In genomic region chr10:76733677-76734068, GRCm38 (mm10) we compare ENCODE assay signal across 8 mouse cellular contexts. TPM values are rescaled to one million over a fixed set of nuclear protein-coding genes. Genes with fewer than 3 reads are reported as not detected.
A peak's percentile ranks its signal among the peaks of the same experiment; 100 is the strongest.
DNase-seq lines count a peak whose midpoint lies in the region; ATAC-seq and TF ChIP-seq lines count a peak whose summit lies in the region.

No protein-coding gene starts in this region.

- H3K27ac ChIP-seq in heart, embryonic 16.5 days (ENCODE audit: low read length), result peak overlapping the region; percentile 76
- H3K27ac ChIP-seq in ES-E14 (ENCODE audit: insufficient read depth, low read depth, low read length, poor library complexity, severe bottlenecking), result no peak overlapping the region
- no peak overlapping the region for H3K27ac ChIP-seq in forebrain, embryonic 16.5 days (ENCODE audit: low read length)
- 0 out of 2 replicates have a peak overlapping the region, but pooled peaks have one; percentile 53 for H3K27ac ChIP-seq in midbrain, embryonic 10.5 days (replicated peaks)

- H3K36me3 ChIP-seq in heart, embryonic 16.5 days (ENCODE audit: control insufficient read depth, insufficient read depth), result no peaks in the 10 kb centered on the region
- H3K36me3 ChIP-seq in ES-E14 (ENCODE audit: control insufficient read depth, insufficient read depth, low read length, poor library complexity, severe bottlenecking), result no peaks in the 10 kb centered on the region
- no peaks in the 10 kb centered on the region for H3K36me3 ChIP-seq in forebrain, embryonic 16.5 days (ENCODE audit: control insufficient read depth, insufficient read depth)
- no peaks in the 10 kb centered on the region for H3K36me3 ChIP-seq in midbrain, embryonic 10.5 days

- DNase-seq in heart, postnatal 4 days, result no peak
- DNase-seq in ES-E14 (ENCODE audit: low read depth, low spot score), result no peak
- peak; percentile 13 for DNase-seq in midbrain, embryonic 10.5 days (ENCODE audit: low spot score)
- DNase-seq in cerebellum, adult 11 months, result no peak
- no peak for DNase-seq in cerebellum, adult 9-11 months
- no peak for DNase-seq in cerebellum, adult 9-10 months

- 22% methylated on average over 3 of the region's 3 CpGs for WGBS in heart, embryonic 16.5 days
- WGBS in forebrain, embryonic 16.5 days, result 39% methylated on average over 3 of the region's 3 CpGs
- 32% methylated on average over 3 of the region's 3 CpGs for WGBS in midbrain, embryonic 10.5 days

- in situ Hi-C loops in ES-E14 (cut with MboI; ENCODE audit: low sequenced_read_pairs in 2 of 2, unreplicated experiment in 2 of 2), result loop anchor here (5.0 to 10.0 kb wide), 2 partner anchors 179 to 181 kb away; no protein-coding TSS in a partner anchor

- no peaks in the 10 kb centered on the region for H3K9me3 ChIP-seq in heart, embryonic 16.5 days (replicated peaks; ENCODE audit: control insufficient read depth, low read length)
- H3K9me3 ChIP-seq in ES-E14 (ENCODE audit: control insufficient read depth, insufficient read depth, low read depth, low read length), result no peaks in the 10 kb centered on the region
- H3K9me3 ChIP-seq in forebrain, embryonic 16.5 days (ENCODE audit: control insufficient read depth, low read length), result no peaks in the 10 kb centered on the region
- no peaks in the 10 kb centered on the region for H3K9me3 ChIP-seq in midbrain, embryonic 10.5 days (replicated peaks)

- peaks cover 16% of the 10 kb centered on the region for H3K4me1 ChIP-seq in heart, embryonic 16.5 days (ENCODE audit: control insufficient read depth, insufficient read depth, low read length)
- peaks cover 0 to 13% of the 10 kb centered on the region in 2 experiments; a peak in 2 of 4 replicates for H3K4me1 ChIP-seq in ES-E14 (ENCODE audit: control insufficient read depth in 2 of 2, insufficient read depth in 2 of 2, low read length in 2 of 2, poor library complexity in 1 of 2)
- peaks cover 5% of the 10 kb centered on the region for H3K4me1 ChIP-seq in forebrain, embryonic 16.5 days (replicated peaks; ENCODE audit: control insufficient read depth, insufficient read depth, low read length)
- peaks cover 23% of the 10 kb centered on the region for H3K4me1 ChIP-seq in midbrain, embryonic 10.5 days

- no peak for ATAC-seq in heart, embryonic 16.5 days (replicated peaks; ENCODE audit: extremely low read depth, insufficient read depth, low FRiP score)
- peak; percentile 31 for ATAC-seq in forebrain, embryonic 16.5 days

- H3K27me3 ChIP-seq in heart, embryonic 16.5 days (ENCODE audit: control insufficient read depth, insufficient read depth, low read length), result no peaks in the 10 kb centered on the region
- no peaks in the 10 kb centered on the region for H3K27me3 ChIP-seq in forebrain, embryonic 16.5 days (replicated peaks; ENCODE audit: control insufficient read depth, insufficient read depth, low read length)
- peaks cover 7% of the 10 kb centered on the region; the same call in 1 of the 2 replicates for H3K27me3 ChIP-seq in midbrain, embryonic 10.5 days (ENCODE audit: low read depth, poor library complexity, severe bottlenecking)

- no peak overlapping the region for H3K4me3 ChIP-seq in heart, embryonic 16.5 days (ENCODE audit: low read length)
- peak overlapping the region; percentile 31 to 67; a peak in 3 of 4 replicates for H3K4me3 ChIP-seq in ES-E14 (ENCODE audit: insufficient read depth in 1 of 2, low read depth in 1 of 2, low read length in 2 of 2, poor library complexity in 1 of 2, severe bottlenecking in 1 of 2)
- H3K4me3 ChIP-seq in forebrain, embryonic 16.5 days (replicated peaks; ENCODE audit: low read length), result no peak overlapping the region
- peak overlapping the region; percentile 7 for H3K4me3 ChIP-seq in midbrain, embryonic 10.5 days

- H3K4me2 ChIP-seq in heart, embryonic 16.5 days (ENCODE audit: low read depth, low read length), result peak overlapping the region; percentile 36; the same call in 1 of the 2 replicates
- peak overlapping the region; percentile 25 for H3K4me2 ChIP-seq in forebrain, embryonic 16.5 days (ENCODE audit: low read length)

- peak overlapping the region; percentile 53 for H3K9ac ChIP-seq in heart, embryonic 16.5 days (ENCODE audit: low read length)
- H3K9ac ChIP-seq in ES-E14 (ENCODE audit: insufficient read depth, low read depth, low read length, poor library complexity, severe bottlenecking), result 0 out of 2 replicates have a peak overlapping the region, but pooled peaks have one; percentile 6
- no peak overlapping the region for H3K9ac ChIP-seq in forebrain, embryonic 16.5 days (replicated peaks; ENCODE audit: low read depth, low read length)

TF ChIP-seq in ES-E14, 5 proteins besides CTCF, POLR2A, EP300 and RAD21:
- TF ChIP-seq CHD2 (IDR thresholded peaks at IDR 0.05; ENCODE audit: low read depth, low read length) (no peak), MAFK (IDR thresholded peaks at IDR 0.05; ENCODE audit: insufficient read depth, low read depth, low read length) (no peak), ZNF384 (IDR thresholded peaks at IDR 0.05; ENCODE audit: low read depth, low read length) (no peak), ZC3H11A (IDR thresholded peaks at IDR 0.05; ENCODE audit: borderline replicate concordance, low read depth, low read length) (no peak), HCFC1 (IDR thresholded peaks at IDR 0.05; ENCODE audit: borderline replicate concordance, insufficient read depth, low read length) (no peak)
TF ChIP-seq in ES-E14: peak in this region for 0.

RNA-seq across cellular contexts. Expression of gene Col6a1, which starts 7.7 kb away (rescaled TPM):
- 105 and 125 TPM in 2 replicates for polyA plus RNA-seq in heart, embryonic 16.5 days (2015; fragmentation: Nextera tagmentation; extraction: Ambion mirVana)
- 100 to 1,000 TPM; 153 to 163 TPM for total RNA-seq in heart, postnatal 4 days (2021)
- 1.5 and 4.9 TPM in 2 replicates for total RNA-seq in ES-E14 (2012; rRNA removed)
- polyA plus RNA-seq in forebrain, embryonic 16.5 days (2015; fragmentation: Nextera tagmentation; extraction: Ambion mirVana), result 10.3 and 19.1 TPM in 2 replicates
- 8.0 and 14.7 TPM in 2 replicates for polyA plus RNA-seq in midbrain, embryonic 10.5 days (2016; fragmentation: Nextera tagmentation; extraction: Ambion mirVana)

Comparison
In these comparisons a context has a peak if more than half of its experiments do, and no peak if none do; other contexts are left out.
1. H3K27ac ChIP-seq: peak in heart, embryonic 16.5 days (single experiment) and midbrain, embryonic 10.5 days (single experiment); none in ES-E14 (single experiment) and forebrain, embryonic 16.5 days (single experiment).
2. H3K4me3 ChIP-seq: peak in ES-E14 (2 of 2) and midbrain, embryonic 10.5 days (single experiment); none in heart, embryonic 16.5 days (single experiment) and forebrain, embryonic 16.5 days (single experiment).